Mouse (Mus musculus) liver (tissue): ENCODE measurements at regions not wholly inside any gene's neighbourhood (a gene's known extent, or its start where the extent isn't known, plus 50 kb on each side); places are given as distances from the start of the nearest gene placed in this dataset.
A peak's percentile ranks its signal among the peaks of the same experiment; 100 is the strongest.

Experiments used
- DNase-seq: peaks from one replicate; pipeline ENCODE4 v3.0.0-alpha.2; 2020; ENCODE audit warnings: mixed read lengths

GRCm38 (mm10) chr5:46086885-46087284 is 229.5 kb upstream of the Lcorl start:
- no peak for DNase-seq

DNA sequence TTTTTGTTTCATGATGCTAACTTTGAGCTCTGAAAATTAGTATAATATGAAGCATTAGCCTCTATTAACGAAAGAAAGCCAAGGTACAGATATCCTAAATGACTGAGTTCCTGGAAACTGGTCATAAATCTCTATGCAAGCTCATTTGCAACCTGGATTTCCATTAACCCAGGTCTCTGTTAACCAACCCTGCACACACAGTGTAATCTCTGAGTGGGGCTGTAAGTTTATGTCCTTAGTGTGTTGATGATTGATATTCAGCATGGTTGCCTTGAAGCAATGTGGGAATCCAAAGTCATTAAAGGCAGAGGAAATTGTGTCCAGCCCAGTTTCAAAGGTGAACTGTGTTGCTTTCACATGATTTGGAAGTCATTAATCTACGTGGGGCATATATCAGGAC is 225.9 kb upstream of the Lcorl start:
- no peak for DNase-seq

DNA sequence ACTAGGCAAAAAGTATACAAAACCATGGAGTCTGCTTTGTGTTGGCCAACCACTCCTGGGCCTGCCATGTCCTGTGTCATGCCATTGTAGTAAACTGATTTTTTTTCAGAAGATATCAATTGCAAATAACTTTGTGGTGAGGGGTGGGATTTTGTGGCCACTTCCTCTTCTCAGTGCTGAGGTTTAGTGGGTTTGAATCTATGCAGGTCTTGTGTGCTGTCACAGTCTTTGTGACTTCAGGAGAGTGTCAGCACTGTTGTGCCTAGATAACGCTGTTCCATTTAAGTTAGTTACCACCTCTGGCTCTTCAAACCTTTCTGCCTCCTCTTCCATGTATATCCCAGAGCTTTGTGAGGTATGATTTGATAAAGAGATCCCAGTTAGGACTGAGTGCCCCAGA is 216.3 kb upstream of the Lcorl start:
- no peak for DNase-seq

DNA sequence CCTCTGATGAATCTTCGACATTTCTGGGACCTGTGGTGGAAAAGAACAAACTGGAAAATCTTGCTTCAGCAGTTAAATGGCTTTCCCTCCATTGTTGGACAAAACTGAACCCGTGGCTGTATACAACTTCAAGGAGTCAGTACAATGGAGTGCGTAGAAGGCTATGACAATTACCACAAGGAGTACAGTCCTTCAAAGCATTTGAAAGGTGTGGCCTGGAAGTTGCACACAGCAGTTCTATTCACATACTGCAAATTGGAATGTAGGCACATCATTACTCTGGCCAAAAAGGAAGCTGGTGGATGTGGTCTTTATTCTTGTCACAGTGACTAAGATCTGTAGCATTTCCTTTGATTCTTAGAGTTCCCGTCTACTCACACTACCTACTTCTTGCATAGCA is 215.7 kb upstream of the Lcorl start:
- no peak for DNase-seq

- DNase-seq: no peak
Observed at GRCm38 (mm10) chr5:46059910-46060309, 202.5 kb upstream of the Lcorl start.

DNA sequence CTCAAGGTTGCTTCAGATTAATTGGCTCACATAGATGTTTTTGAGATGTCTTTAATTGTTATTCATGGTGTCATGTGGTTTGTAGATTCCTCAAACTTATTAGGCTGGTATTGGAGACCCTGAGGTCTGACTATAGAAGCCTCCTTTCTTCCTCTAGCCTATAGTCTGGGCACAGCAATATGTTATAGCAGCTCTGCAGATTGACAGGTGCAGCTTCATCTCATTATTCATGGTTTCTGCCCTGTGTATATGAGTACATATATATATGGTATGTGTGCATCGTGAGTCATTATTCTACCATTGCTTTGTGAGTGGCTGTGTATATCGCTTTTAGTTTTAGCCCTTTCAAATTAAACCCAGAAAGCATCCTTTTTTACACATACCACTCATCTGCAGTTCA is 197.4 kb upstream of the Lcorl start:
- DNase-seq: no peak

- no peak for DNase-seq
Observed at GRCm38 (mm10) chr5:46042684-46043348, 185.4 kb upstream of the Lcorl start.

DNA sequence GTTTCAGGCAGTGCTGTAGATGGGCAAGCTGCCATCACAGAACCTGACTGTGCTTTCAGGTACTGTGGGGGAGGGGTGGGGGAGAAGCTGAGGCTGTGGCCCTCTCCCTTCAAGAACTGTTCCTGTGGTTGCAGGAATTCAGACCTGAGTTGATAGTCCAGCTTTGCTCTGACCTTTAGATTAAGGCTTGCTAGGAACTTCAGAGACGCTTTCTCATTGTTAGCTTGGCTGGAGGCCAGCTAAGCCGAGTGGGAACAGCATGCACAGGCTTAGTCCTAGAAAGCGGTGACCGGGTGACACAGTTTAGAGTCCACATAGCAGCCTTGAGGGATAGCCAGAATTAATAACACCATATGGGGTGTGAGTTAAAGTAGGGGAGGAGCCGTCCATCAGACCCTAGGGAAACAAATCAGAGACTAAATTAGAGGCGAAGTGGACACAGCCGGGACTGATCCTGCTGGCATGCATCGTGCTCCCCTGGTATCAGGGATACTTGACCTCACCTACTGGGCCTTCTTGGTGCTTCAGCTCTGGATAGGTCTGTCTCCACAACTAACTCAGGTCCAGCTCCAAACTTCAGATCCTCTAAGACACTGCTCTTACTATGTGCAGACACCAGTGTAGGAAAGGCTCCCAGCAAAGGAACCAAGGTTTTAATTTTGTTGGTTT is 175.7 kb upstream of the Lcorl start:
- peak; percentile 4 for DNase-seq

DNA sequence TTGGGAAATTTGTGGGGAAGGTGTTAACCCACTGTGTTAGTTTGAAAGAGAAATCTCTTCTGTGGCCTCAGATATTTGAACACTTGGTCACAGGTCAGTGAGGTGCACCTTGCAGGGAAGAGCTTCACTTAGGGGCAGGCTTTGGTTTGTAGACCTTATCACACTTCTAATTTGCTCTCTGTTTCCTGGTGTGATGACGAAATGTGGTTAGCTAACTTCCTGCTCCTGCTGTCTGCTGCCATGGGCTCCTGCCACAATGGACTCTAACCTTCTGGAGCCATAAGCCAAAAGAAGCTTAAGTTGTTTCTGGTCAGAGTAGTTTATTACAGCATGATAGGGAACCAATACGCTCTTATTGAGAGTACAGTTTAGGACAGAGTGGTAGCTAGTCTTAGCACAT is 174.8 kb upstream of the Lcorl start:
- DNase-seq: no peak

GRCm38 (mm10) chr5:46024138-46024537 is 166.7 kb upstream of the Lcorl start:
- DNase-seq: no peak

- no peak for DNase-seq
Observed at GRCm38 (mm10) chr5:46023456-46023855, 166.0 kb upstream of the Lcorl start.

DNA sequence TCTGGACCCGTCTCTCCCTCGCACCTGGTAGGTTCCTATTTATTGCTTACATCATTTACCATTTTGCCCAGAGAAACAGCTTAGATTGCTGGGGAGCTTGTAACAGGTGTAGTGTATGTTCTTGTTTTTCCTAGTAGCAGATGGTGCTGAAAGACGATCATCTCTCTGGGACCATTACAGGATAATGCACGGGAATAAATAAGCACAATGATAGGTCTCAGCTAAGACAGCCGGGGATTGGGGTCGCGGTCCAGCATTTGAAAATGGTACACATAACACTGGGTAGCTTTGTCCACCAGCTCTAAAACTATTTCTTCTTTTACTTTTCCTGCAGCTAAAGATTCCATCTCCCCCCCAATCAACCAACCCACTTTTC is 164.6 kb upstream of the Lcorl start:
- DNase-seq: no peak

DNA sequence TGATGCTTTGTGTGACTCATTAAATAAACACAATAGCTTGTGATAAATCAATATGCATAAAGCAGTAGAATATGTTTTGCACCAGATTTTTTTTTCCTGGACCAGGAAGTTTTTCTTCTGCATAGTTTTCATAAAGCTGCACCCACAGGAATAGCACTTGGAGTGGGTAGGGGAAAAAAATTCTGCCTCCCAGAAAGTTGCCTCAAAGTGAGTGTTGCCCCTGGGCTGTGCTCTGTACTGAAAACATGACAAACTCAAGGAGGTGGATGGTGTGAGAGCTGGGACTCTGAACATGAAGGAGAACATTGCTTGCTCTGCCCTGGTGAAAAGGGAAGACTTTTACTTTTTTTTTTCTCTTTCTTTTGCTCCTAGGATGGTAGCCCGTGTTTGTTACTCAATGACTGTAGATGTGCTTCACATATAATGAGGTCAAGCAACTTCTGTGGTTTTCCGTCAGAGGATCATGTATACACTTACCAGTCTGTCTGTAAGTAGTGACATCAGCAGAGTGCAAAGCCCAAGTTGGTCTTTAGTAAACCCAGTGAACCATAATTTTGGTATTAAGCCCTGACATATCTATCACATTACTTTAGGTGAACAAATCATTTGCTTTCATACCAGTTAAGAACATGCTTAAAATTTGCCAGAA is 164.1 kb upstream of the Lcorl start:
- no peak for DNase-seq

GRCm38 (mm10) chr5:46020175-46020574 is 162.8 kb upstream of the Lcorl start:
- DNase-seq: no peak

- no peak for DNase-seq
Observed at GRCm38 (mm10) chr5:46007446-46007845, 150.0 kb upstream of the Lcorl start.

DNA sequence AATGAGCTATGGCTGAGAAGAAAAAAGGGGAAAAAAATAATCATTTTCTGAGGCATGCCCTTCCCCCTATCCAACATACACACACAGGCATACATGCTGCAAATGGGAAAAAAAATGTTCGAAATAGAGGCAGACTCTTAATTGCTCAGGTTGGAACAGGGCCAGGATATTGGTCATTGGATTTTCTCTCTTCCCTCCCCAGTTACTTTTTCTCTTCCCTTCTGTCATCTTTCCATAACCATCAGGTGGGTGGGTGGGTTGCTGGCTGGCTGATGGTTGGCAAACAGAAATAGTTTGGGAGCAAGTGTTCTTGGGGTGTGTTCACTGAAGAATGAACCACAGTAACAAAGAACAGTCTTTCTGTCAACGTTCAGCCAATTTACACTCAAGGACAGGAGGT is 149.3 kb upstream of the Lcorl start:
- DNase-seq: no peak

- DNase-seq: no peak
Observed at GRCm38 (mm10) chr5:46006228-46006627, 148.8 kb upstream of the Lcorl start.

- DNase-seq: no peak
Observed at GRCm38 (mm10) chr5:46005631-46006030, 148.2 kb upstream of the Lcorl start.

DNA sequence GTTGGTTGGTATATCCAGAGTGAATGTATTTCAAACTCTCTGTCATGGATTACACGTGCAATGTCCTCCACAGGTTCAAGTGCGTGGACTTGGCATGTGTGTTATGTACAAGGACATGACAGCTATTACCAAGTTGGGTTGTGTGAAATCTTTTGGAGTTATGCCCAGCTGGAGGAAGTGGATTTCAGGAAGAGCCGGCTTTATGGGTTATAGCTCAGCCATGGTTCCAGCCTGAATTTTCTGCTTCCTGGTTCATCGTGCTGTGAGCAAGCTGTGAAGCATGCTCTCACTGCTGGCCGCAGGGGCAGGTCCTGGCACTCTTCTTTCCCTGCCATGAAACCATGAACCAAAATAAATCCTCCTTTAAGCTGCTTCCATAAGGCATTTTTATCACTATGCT is 144.6 kb upstream of the Lcorl start:
- no peak for DNase-seq

DNA sequence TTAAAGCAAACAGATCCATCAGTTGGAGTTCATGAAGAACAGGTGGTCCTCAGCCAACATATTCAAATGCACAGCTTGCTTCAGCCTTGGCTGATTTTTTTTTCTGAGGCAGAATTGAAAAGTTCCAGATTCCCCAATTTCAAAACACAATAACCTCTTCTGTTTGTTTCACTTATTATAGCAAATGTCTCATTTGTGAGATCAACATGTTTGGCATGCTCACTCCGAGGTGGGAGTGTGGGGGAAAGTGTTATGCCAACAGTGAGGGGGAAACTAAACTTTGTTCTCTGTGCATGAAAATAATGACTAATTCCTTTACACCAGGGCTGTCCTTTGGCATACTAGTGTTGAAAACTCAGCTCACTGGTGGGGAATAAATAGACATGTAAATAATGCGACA is 100.4 kb upstream of the Lcorl start:
- no peak for DNase-seq

GRCm38 (mm10) chr5:45943970-45944369 is 86.6 kb upstream of the Lcorl start:
- no peak for DNase-seq

DNA sequence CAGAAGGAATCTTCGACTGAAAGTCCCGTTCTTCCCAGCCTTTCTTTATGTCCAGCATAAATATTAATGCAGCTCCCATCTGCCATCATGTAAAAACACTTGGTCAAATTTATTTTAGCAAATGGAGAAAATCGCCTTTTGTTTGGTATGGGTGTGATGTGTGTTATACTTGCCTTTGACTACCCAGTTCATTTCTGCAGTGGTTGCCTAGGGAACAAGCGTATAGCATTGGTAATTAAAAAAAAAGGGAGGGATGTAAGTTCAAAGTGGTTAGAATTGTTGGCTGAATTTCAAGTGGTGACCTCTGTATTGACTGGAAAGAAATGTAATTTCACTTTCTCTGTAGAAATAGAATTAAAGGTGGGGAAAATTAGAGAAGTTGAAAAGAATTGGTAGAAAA is 75.6 kb upstream of the Lcorl start:
- DNase-seq: no peak

DNA sequence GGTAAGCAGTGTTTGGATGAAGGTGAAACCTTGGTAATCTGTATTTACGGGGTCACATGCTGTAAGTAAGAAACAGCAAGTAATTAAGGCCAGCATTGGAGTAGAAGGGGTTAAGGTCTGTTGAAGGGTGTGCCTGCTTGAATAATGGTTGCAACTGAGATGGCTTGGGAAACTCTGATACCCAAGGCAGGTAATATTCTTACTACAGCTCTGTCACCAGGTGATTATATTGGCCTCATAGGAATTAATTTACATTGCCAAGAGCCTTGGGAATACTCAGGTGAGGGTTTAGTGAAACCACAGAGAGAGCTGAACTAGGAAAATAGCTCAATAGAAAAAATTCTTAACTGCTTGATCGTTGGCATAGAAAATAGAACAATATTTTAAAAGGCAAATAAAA is 73.8 kb upstream of the Lcorl start:
- no peak for DNase-seq

- DNase-seq: no peak
Observed at GRCm38 (mm10) chr5:45925879-45926410, 68.5 kb upstream of the Lcorl start.
